Mouse (Mus musculus) heart, embryonic 12.5 days (tissue): ENCODE data around the gene C1qtnf7. TPM values are rescaled to one million over a fixed set of nuclear protein-coding genes. Genes with fewer than 3 reads are reported as not detected.
A peak's percentile ranks its signal among the peaks of the same experiment; 100 is the strongest.

Experiments
- ATAC-seq: fragments of 200-750 bp; cut with Nextera tagmentation; 2 replicates; pipeline ENCODE4 v1.8.0; 2017; ENCODE audit warnings: moderate TSS enrichment, moderate library complexity; ENCODE audit not compliant: insufficient number of reproducible peaks, low FRiP score
- H3K27ac ChIP-seq: fragments of 300-500 bp; sonication (generic); 2 replicates; pipeline ENCODE4 v1.5.1; 2016; ENCODE audit warnings: mild to moderate bottlenecking, moderate library complexity; ENCODE audit not compliant: poor library complexity, severe bottlenecking
- H3K27me3 ChIP-seq: fragments of 300-500 bp; sonication (generic); replicated peaks from 2 replicates; pipeline ENCODE4 v1.6.1; 2016; ENCODE audit warnings: mild to moderate bottlenecking, moderate library complexity
- H3K36me3 ChIP-seq: fragments of 300-500 bp; sonication (generic); 2 replicates; pipeline ENCODE4 v1.6.1; 2016; ENCODE audit warnings: mild to moderate bottlenecking, moderate library complexity
- H3K4me1 ChIP-seq: fragments of 300-500 bp; sonication (generic); replicated peaks from 2 replicates; pipeline ENCODE4 v1.6.1; 2016; ENCODE audit warnings: mild to moderate bottlenecking
- H3K4me2 ChIP-seq: fragments of 300-500 bp; sonication (generic); 2 replicates; pipeline ENCODE4 v1.6.1; 2016; ENCODE audit warnings: mild to moderate bottlenecking, moderate library complexity
- H3K4me3 ChIP-seq: fragments of 300-500 bp; sonication (generic); 2 replicates; pipeline ENCODE4 v1.5.1; 2016; ENCODE audit warnings: mild to moderate bottlenecking
- H3K9ac ChIP-seq: fragments of 300-500 bp; sonication (generic); 2 replicates; pipeline ENCODE4 v1.6.1; 2016; ENCODE audit warnings: mild to moderate bottlenecking, moderate library complexity
- H3K9me3 ChIP-seq: fragments of 300-500 bp; sonication (generic); replicated peaks from 2 replicates; pipeline ENCODE4 v1.6.1; 2016; ENCODE audit warnings: mild to moderate bottlenecking, moderate library complexity
- WGBS: fragments of 180-500 bp; shearing (Covaris S2); methylation state at CpG from one replicate; pipeline ENCODE4 v1.1.7; 2016; 5-methylcytosine and 5-hydroxymethylcytosine counted together
- polyA plus RNA-seq: library from polyadenylated mRNA; unstranded; fragments of >200 nt; fragmentation: Nextera tagmentation; extraction: Ambion mirVana; gene quantifications from 2 replicates; pipeline ENCODE4 v1.2.1, GENCODE M21; 2016

The C1qtnf7 gene
- polyA plus RNA-seq, 1 experiment from 2014 or later = 4.7 TPM

DNA sequence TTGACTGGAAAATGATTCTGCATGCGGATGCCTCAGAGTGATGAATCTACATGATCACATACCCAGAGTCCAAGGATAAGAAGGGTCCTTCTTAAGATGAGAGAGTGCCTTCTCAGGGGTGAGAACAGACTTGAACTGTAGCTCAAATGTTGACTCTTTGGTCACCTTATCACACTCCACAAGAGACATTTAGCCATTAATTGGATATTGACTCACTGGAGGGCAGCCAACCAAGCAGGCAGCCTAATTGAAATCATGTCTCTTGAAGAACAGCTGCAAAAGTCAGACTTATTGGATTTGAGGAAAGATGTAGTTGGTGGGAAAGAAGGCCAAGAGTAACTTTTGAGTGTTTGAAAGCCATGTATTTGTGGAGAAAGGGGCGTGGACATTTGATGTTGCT, 4.2 kb upstream of the C1qtnf7 start:
- 74% methylated on average over 2 of the region's 2 CpGs for WGBS
- Histone ChIP-seq H3K27me3 (no peaks in the 10 kb centered on the region), H3K4me3 (no peak overlapping the region), H3K9ac (no peak overlapping the region), H3K4me2 (no peak overlapping the region), H3K9me3 (no peaks in the 10 kb centered on the region), H3K36me3 (no peaks in the 10 kb centered on the region), H3K27ac (no peak overlapping the region), H3K4me1 (0 out of 2 replicates have a peak, but pooled peaks cover 2% of the 10 kb centered on the region)
- no peak for ATAC-seq

DNA sequence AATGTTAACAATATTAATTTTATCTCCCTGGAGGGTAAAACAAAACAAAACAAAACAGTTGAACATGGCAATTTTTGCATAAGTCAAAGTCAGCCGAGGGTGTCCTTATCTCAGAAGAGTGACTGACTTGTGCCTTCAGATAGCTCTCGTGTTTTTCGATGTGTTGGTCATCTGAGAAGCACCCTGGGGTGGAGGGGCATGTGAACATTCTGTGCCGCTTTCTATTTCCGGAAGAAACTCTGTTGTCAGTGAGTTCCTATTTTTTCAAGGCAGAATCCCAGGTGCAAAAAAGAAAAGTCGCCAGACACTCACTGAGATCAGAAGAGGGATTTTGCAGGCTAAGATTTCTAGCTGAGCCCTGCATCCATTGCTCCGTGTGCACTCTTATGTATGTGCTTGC, 1.2 kb downstream of the C1qtnf7 start:
- 22% methylated on average over 7 of the region's 7 CpGs for WGBS
- H3K9ac ChIP-seq = no peak overlapping the region
- peak overlapping the region; percentile 22 for H3K4me3 ChIP-seq
- H3K4me2 ChIP-seq = peak overlapping the region; percentile 50
- H3K27me3 ChIP-seq = no peaks in the 10 kb centered on the region
- H3K27ac ChIP-seq = no peak overlapping the region
- ATAC-seq = no peak
- H3K9me3 ChIP-seq = no peaks in the 10 kb centered on the region
- H3K4me1 ChIP-seq = peaks cover 9% of the 10 kb centered on the region
- H3K36me3 ChIP-seq = no peaks in the 10 kb centered on the region

DNA sequence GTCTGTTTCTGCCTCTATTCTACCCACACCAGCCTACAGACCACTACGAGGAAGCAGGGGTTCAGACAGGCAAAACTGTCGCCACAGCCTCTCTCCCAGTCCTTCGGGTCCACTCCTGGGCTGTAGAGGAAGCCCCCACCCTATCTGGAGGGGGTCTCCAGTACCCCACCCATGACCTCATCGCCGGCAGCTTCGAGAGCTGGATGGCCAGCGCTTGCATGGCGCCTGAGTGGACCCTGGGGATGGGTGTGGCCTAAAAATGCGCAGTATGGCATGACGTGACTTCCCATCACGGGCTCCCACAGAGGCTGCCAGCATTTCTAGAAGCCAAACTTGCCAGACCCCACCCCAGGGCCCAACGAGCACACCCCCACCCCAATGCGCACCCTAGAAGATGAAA, 2.0 kb downstream of the C1qtnf7 start:
- Histone ChIP-seq H3K4me1 (peaks cover 9% of the 10 kb centered on the region), H3K9ac (no peak overlapping the region), H3K27me3 (no peaks in the 10 kb centered on the region), H3K4me2 (peak overlapping the region; percentile 50), H3K36me3 (no peaks in the 10 kb centered on the region), H3K4me3 (no peak overlapping the region), H3K27ac (no peak overlapping the region), H3K9me3 (no peaks in the 10 kb centered on the region)
- 84% methylated on average over 13 of the region's 13 CpGs for WGBS
- ATAC-seq = no peak

DNA sequence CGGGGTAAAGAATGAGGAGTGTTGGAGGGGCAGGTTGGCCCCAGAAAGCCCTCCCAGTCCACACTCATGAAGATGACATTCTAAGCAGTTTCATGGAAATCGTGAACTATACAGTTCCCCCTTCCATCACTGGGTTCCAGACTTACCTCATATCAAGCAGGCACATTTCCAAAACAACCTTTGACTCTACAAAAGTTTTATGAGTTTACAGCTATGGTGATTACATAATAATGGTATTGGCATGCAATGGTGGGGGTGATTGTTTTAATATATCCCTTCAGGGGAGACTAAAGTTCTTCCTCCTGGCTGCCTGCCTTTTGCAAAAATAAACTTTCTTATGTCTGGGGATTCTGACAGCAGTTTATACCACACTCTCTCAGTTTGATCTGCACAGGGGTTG, 4.6 kb downstream of the C1qtnf7 start:
- no peak for ATAC-seq
- Histone ChIP-seq H3K27me3 (no peaks in the 10 kb centered on the region), H3K27ac (no peak overlapping the region), H3K9ac (no peak overlapping the region), H3K36me3 (no peaks in the 10 kb centered on the region), H3K4me2 (no peak overlapping the region), H3K4me1 (peaks cover 9% of the 10 kb centered on the region), H3K9me3 (no peaks in the 10 kb centered on the region), H3K4me3 (no peak overlapping the region)
- WGBS = 86% methylated on average over 2 of the region's 2 CpGs

DNA sequence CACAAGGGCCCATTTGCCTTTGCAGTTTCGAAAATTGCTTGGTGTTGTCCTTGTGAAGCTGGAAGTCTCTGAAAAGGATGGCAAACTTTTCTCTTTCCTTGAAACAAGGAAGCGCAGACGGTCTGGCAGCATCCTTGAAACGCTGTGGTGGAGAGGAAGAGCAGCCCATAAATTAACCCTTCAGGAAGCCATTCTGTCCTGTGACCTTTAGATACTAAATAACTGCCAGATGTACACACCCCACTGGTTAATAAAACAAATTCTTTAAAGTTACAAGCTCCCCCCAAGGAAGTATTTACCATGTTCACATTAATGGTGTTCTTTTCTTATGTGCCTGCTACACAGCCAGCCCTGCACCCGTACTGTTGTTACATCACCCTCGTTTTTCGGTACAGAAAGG, 6.0 kb downstream of the C1qtnf7 start:
- H3K27me3 ChIP-seq = no peaks in the 10 kb centered on the region
- H3K9ac ChIP-seq = no peak overlapping the region
- no peak overlapping the region for H3K4me3 ChIP-seq
- no peaks in the 10 kb centered on the region for H3K9me3 ChIP-seq
- no peaks in the 10 kb centered on the region for H3K36me3 ChIP-seq
- peaks cover 9% of the 10 kb centered on the region for H3K4me1 ChIP-seq
- H3K27ac ChIP-seq = no peak overlapping the region
- 79% methylated on average over 7 of the region's 7 CpGs for WGBS
- no peak for ATAC-seq
- no peak overlapping the region for H3K4me2 ChIP-seq

DNA sequence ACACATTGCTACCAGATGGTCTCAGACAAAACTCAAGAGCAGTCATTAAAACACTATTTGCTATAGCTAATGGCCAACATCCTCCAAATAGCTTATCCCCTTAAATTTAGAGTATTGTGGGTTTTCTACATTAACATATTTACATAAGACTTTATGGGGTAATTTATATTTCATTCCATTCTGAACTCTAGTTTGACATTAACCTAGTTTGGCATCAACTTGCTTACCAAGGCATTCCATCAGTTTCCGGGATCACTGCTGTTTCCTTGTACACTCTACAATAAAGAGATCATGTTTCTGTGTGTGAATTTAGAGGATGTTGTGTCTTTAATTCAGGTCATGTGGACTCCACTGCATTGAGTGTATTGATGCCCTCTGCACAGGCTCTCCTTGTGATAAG, 7.5 kb downstream of the C1qtnf7 start:
- H3K4me1 ChIP-seq = no peaks in the 10 kb centered on the region
- no peak overlapping the region for H3K9ac ChIP-seq
- H3K9me3 ChIP-seq = no peaks in the 10 kb centered on the region
- ATAC-seq = no peak
- no peak overlapping the region for H3K27ac ChIP-seq
- 73% methylated on average over 1 of the region's 1 CpGs for WGBS
- no peak overlapping the region for H3K4me3 ChIP-seq
- H3K36me3 ChIP-seq = no peaks in the 10 kb centered on the region
- no peak overlapping the region for H3K4me2 ChIP-seq
- no peaks in the 10 kb centered on the region for H3K27me3 ChIP-seq

DNA sequence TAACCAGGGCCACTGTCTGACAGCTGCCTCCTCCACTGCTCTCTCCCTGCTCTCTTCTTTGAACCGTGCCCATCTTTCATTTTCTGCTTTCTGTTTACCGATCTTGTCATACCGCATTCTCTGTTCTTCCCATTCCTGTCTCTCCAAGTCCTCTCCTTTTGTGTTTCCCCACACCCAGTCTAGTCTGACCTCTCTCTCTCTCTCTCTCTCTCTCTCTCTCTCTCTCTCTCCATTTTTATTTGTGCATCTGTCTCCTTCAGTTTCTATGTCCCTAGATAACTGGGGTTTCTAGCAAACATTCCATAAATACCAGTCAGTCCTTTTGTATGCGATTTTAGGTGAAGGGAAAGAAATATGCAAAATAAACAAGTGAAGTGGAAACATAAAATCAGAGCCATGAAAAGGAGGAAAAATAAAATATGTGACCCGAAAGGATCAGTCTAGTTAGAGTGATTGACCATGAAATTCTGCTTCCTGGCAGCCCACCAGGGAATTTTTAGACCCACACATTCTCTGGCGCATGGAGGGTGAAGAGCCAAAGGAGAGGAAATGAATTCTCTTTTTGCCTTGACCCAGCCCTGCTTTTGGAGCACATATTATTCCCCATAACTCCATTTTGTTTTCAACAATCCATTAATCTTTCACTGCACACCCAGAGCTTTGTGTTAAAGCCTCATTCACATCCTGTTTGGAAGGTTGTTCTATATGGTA, 11.7 kb downstream of the C1qtnf7 start:
- Histone ChIP-seq H3K4me1 (peaks cover 4% of the 10 kb centered on the region; the same call in 1 of the 2 replicates), H3K36me3 (no peaks in the 10 kb centered on the region), H3K27ac (no peak overlapping the region), H3K27me3 (no peaks in the 10 kb centered on the region), H3K9ac (no peak overlapping the region), H3K4me2 (no peak overlapping the region), H3K4me3 (no peak overlapping the region), H3K9me3 (no peaks in the 10 kb centered on the region)
- no peak for ATAC-seq
- 72% methylated on average over 6 of the region's 6 CpGs for WGBS

DNA sequence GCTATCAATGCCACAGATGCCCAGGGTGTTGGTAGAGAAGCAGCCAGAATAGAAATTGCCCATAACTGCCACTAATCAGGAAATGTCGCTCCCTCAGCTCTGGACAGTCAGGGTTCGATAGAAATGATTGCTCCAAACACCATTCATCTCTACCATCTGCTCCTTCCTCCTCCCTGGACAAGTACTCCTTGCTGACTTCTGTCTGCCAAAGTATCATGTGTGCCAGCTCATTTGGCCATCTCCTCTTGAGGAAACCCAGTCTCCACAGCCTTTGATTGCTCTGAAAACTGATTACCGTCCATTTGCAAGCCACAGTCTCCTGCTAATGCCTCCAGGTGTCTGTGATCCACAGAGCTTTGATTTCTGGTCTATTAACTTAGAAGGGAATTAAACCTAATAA, 14.8 kb downstream of the C1qtnf7 start:
- H3K27me3 ChIP-seq = no peaks in the 10 kb centered on the region
- peaks cover 4% of the 10 kb centered on the region; the same call in 1 of the 2 replicates for H3K4me1 ChIP-seq
- no peak overlapping the region for H3K4me2 ChIP-seq
- 84% methylated on average over 3 of the region's 3 CpGs for WGBS
- no peak overlapping the region for H3K4me3 ChIP-seq
- no peaks in the 10 kb centered on the region for H3K9me3 ChIP-seq
- no peaks in the 10 kb centered on the region for H3K36me3 ChIP-seq
- ATAC-seq = no peak
- no peak overlapping the region for H3K27ac ChIP-seq
- H3K9ac ChIP-seq = no peak overlapping the region

DNA sequence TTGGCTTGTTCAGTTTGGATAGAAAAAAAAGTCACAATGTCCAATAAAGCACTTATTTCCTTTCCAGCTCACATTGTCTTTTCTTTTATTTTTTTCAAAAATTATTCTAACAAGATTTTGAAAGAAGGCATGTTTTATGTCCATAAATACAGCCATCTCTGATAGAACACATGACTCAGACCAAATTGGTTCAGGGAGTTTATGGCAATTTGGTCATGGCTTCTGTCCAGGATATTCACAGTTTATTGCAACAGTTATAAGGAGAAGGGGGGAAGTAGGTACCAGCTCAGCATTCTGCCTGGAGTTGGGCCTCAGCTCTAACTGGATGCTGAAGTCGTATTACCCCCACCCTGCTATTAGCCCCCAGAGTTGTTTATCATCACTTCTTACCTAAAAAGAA, 15.5 kb downstream of the C1qtnf7 start:
- WGBS = 88% methylated on average over 1 of the region's 1 CpGs

DNA sequence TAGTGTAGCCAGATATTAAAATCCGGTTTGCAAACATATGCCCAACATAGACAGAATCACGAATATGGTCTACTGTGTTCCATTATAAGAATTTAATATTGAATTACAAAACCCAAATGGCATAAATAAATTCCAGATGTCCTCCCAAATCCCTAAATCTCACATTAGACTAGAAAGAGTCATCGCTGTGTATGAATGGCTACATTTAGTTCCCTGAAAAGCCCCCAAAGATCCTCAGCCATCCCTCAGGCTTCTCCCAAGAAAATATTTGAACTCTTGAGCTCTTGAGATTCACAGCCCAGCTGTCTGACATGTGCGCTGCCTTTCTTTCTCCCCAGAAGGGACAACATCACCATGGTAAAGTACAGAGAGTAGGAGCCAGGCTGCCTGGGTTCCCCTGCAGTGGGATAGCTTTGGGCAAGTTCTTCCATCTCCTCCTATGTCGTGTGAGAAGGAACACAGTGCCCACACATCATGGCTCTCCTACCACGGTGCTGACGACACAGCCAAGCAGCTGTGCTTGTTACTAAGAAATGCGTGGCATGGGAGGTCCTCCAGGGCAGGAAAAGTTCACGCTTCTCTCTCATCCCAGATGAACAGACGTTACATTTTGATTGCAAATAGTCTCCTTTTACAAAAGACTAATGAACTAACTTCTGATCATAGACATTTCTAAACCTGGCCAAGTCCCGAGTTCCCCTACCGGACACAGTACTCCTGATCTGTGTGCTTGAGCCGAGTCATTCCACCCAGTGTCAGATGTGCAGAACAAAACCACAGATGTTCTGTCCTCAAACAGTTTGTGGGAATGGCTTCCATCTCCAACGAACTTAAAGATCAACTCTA, 23.2 kb downstream of the C1qtnf7 start:
- H3K4me3 ChIP-seq = no peak overlapping the region
- no peak for ATAC-seq
- H3K4me1 ChIP-seq = no peaks in the 10 kb centered on the region
- H3K27me3 ChIP-seq = no peaks in the 10 kb centered on the region
- 76% methylated on average over 14 of the region's 14 CpGs for WGBS
- no peak overlapping the region for H3K9ac ChIP-seq
- no peaks in the 10 kb centered on the region for H3K9me3 ChIP-seq
- H3K27ac ChIP-seq = no peak overlapping the region
- no peaks in the 10 kb centered on the region for H3K36me3 ChIP-seq
- no peak overlapping the region for H3K4me2 ChIP-seq

More for the DNA sequence above, 15.5 kb downstream of the C1qtnf7 start:
- no peaks in the 10 kb centered on the region for H3K27me3 ChIP-seq
- no peaks in the 10 kb centered on the region for H3K9me3 ChIP-seq
- no peak for ATAC-seq
- no peak overlapping the region for H3K9ac ChIP-seq
- no peaks in the 10 kb centered on the region for H3K36me3 ChIP-seq
- peaks cover 4% of the 10 kb centered on the region; the same call in 1 of the 2 replicates for H3K4me1 ChIP-seq
- no peak overlapping the region for H3K27ac ChIP-seq
- H3K4me3 ChIP-seq = no peak overlapping the region
- H3K4me2 ChIP-seq = no peak overlapping the region

DNA sequence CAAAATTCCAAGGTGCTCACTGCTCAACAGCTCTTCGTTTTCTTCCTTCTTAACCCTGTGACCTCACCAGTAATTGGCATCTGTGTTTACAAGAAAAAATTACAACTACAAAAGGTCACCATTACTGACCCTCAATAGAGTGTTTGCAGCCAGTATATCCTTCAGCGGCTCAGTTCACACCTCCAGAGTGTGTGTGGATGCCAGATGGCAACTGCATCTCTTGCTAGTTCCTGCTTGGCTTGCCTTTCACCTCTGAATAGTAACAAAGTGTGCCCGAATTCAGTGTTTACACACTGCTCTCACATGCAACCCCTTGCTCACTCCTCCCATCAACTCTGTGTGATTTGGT, 23.8 kb downstream of the C1qtnf7 start:
- H3K4me3 ChIP-seq = no peak overlapping the region
- ATAC-seq = no peak
- no peaks in the 10 kb centered on the region for H3K36me3 ChIP-seq
- no peaks in the 10 kb centered on the region for H3K27me3 ChIP-seq
- H3K4me1 ChIP-seq = no peaks in the 10 kb centered on the region
- H3K9ac ChIP-seq = no peak overlapping the region
- H3K27ac ChIP-seq = no peak overlapping the region
- no peak overlapping the region for H3K4me2 ChIP-seq
- 57% methylated on average over 3 of the region's 3 CpGs for WGBS
- H3K9me3 ChIP-seq = no peaks in the 10 kb centered on the region; the same call in 1 of the 2 replicates
